Mouse (Mus musculus) leukemia stem cell, adult 10-12 weeks (primary cell): ENCODE measurements around the gene Rell1. TPM values are rescaled to one million over a fixed set of nuclear protein-coding genes. Genes with fewer than 3 reads are reported as not detected.

Experiments used
- polyA plus RNA-seq: library from polyadenylated mRNA; stranded (reverse); fragments of >175 nt; gene quantifications from 2 replicates; pipeline ENCODE4 v1.2.3, GENCODE M21; 2012; ENCODE audit warnings: low replicate concordance

Rell1 gene
- 3.8 and 7.3 TPM in 2 replicates for polyA plus RNA-seq

DNA sequence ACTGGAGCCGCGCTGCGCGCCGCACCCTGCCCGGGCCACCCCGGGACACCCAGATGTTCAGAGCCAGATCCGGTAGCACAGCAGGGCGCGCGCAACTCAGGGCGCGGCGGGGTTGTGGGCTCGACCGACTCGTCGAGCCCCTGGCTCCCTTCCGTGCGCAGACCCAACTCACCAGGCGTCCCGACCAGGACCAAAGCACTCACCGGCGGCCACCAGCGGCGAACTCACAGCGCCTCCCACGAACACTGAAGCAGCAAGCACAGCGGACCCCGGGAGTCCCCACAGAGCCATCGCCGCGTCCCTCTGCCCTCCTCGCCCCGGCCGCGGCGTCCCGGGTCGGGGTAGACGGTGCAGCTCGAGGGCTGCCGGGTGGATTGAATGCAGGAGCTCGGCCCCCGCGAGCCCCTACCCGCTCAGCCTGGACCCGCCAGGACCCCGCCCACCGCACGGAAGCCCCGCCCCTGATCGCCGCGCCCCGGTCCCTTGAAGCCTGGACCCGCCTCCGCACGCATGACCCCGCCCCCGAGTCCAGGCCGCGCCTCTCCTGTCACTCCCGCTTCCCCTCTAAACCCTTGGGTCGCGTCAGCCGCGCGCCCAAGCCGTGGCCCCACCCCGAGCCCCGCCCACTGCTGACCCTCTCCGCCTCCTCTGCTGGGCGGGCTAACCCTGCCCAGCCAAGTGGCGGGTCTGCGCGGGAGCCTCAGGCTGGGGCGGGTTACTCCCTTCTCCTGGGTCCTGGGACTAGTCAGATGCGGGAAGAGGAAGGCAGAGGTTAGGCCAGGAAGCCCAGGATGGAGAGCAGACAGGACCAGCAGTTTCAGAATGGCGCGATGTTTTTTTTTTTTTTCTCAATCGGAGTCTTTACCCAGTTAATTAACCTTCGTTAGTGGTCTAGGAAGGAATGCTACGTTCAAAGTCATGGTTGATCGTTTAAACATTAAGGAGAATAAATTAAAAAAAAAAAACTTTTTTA lies at the start of gene Rell1:
Rell1 (minus strand) TSS at position 455 of the 973 bp plus-strand sequence.

Other genes starting within 250 kb of the Rell1 start
- gene 0610040J01Rik, start 156.5 kb downstream of the Rell1 start, polyA plus RNA-seq = 0.30 and 0.36 TPM in 2 replicates
- 26.7 and 32.8 TPM in 2 replicates for gene Pgm2, start 124.1 kb upstream of the Rell1 start, polyA plus RNA-seq
- gene Tbc1d1, start 187.4 kb upstream of the Rell1 start, polyA plus RNA-seq = 4.0 and 6.1 TPM in 2 replicates